ENCODE assay signal across 8 mouse cellular contexts in genomic region chr19:27218561-27219262, GRCm38 (mm10). TPM values are rescaled to one million over a fixed set of nuclear protein-coding genes. Genes with fewer than 3 reads are reported as not detected.
DNase-seq lines count a peak whose midpoint lies in the region; ATAC-seq and TF ChIP-seq lines count a peak whose summit lies in the region.

No protein-coding gene starts in this region.

- H3K4me1 ChIP-seq in hindbrain, embryonic 11.5 days (replicated peaks; ENCODE audit: control insufficient read depth, insufficient read depth, low read length): no peaks in the 10 kb centered on the region
- H3K4me1 ChIP-seq in lung, embryonic 14.5 days (ENCODE audit: insufficient read depth): no peaks in the 10 kb centered on the region

- peak overlapping the region; percentile 78 for H3K4me3 ChIP-seq in hindbrain, embryonic 11.5 days (ENCODE audit: low read depth, low read length)
- peak overlapping the region; percentile 66 for H3K4me3 ChIP-seq in lung, embryonic 14.5 days (ENCODE audit: low read depth, low read length)

- no peaks in the 10 kb centered on the region for H3K36me3 ChIP-seq in hindbrain, embryonic 11.5 days (ENCODE audit: control insufficient read depth, insufficient read depth, low read length)
- H3K36me3 ChIP-seq in lung, embryonic 14.5 days (ENCODE audit: insufficient read depth): no peaks in the 10 kb centered on the region

- H3K4me2 ChIP-seq in hindbrain, embryonic 11.5 days (replicated peaks; ENCODE audit: low read depth, low read length): peak overlapping the region; percentile 87
- peak overlapping the region; percentile 89 for H3K4me2 ChIP-seq in lung, embryonic 14.5 days

- H3K9me3 ChIP-seq in hindbrain, embryonic 11.5 days (ENCODE audit: control insufficient read depth, low read length): no peaks in the 10 kb centered on the region
- no peaks in the 10 kb centered on the region for H3K9me3 ChIP-seq in lung, embryonic 14.5 days (ENCODE audit: low read depth, low read length)

- DNase-seq in R1 (ENCODE audit: low read depth, low spot score): peak; percentile 62
- DNase-seq in cerebellum, postnatal 14 days: peak; percentile 62 to 71
- DNase-seq in frontal cortex, postnatal 14 days (ENCODE audit: low spot score in 2 of 2): peak; percentile 45 to 59
- peak; percentile 75 for DNase-seq in hindbrain, embryonic 11.5 days (ENCODE audit: low spot score)
- peak; percentile 49 to 62 for DNase-seq in layer of hippocampus, postnatal 10 days (ENCODE audit: low spot score in 2 of 2)
- DNase-seq in lung, embryonic 14.5 days: peak; percentile 87
- DNase-seq in ovary, postnatal 10 days (ENCODE audit: low spot score): peak; percentile 33
- no peak for DNase-seq in spleen, postnatal 14 days (ENCODE audit: low spot score in 2 of 2)

- 1% methylated on average over 30 of the region's 30 CpGs for WGBS in hindbrain, embryonic 11.5 days
- WGBS in lung, embryonic 14.5 days: under 1% methylated on average over 30 of the region's 30 CpGs

- peak overlapping the region; percentile 69 for H3K9ac ChIP-seq in hindbrain, embryonic 11.5 days (ENCODE audit: low read depth, low read length)
- peak overlapping the region; percentile 72; the same call in 1 of the 2 replicates for H3K9ac ChIP-seq in lung, embryonic 14.5 days

- ATAC-seq in hindbrain, embryonic 11.5 days (ENCODE audit: low FRiP score): peak; percentile 72
- peak; percentile 73 for ATAC-seq in lung, embryonic 14.5 days (ENCODE audit: insufficient read depth)

- no peaks in the 10 kb centered on the region for H3K27me3 ChIP-seq in hindbrain, embryonic 11.5 days (ENCODE audit: control insufficient read depth, insufficient read depth, low read length)
- peaks cover 18% of the 10 kb centered on the region for H3K27me3 ChIP-seq in lung, embryonic 14.5 days (ENCODE audit: insufficient read depth, low read length)

- H3K27ac ChIP-seq in hindbrain, embryonic 11.5 days (ENCODE audit: low read depth, low read length): no peak overlapping the region
- H3K27ac ChIP-seq in lung, embryonic 14.5 days (ENCODE audit: low read depth): no peak overlapping the region

- TF ChIP-seq CTCF in lung, embryonic 14.5 days (IDR thresholded peaks at IDR 0.05; ENCODE audit: low read depth): no peak

RNA-seq across cellular contexts. Expression of gene Vldlr, which starts 2.4 kb away (rescaled TPM):
- 9.9 and 10.4 TPM in 2 replicates for polyA plus RNA-seq in hindbrain, embryonic 11.5 days (2014; fragmentation: Nextera tagmentation; extraction: Ambion mirVana)
- 10 to 100 TPM; 54.2 to 56.9 TPM for total RNA-seq in layer of hippocampus, postnatal 10 days (2021)
- polyA plus RNA-seq in lung, embryonic 14.5 days (2014; fragmentation: Nextera tagmentation; extraction: Ambion mirVana): 18.5 and 20.0 TPM in 2 replicates

Comparison
In these comparisons a context has a peak if more than half of its experiments do, and no peak if none do; other contexts are left out.
1. DNase-seq: peak in R1 (single experiment), cerebellum, postnatal 14 days (2 of 2), frontal cortex, postnatal 14 days (2 of 2), hindbrain, embryonic 11.5 days (single experiment), layer of hippocampus, postnatal 10 days (2 of 2), lung, embryonic 14.5 days (single experiment) and ovary, postnatal 10 days (single experiment); none in spleen, postnatal 14 days (0 of 2).